Mouse (Mus musculus): ENCODE data around the gene Mrpl20.
A peak's percentile ranks its signal among the peaks of the same experiment; 100 is the strongest.

GRCm38 (mm10) chr4:155803340-155804041 is 813 bp downstream of the Mrpl20 start:
- TF ChIP-seq CTCF (IDR thresholded peaks at IDR 0.05) (0 out of 2 replicates have a peak, but pooled peaks have one; percentile 7), EP300 (IDR thresholded peaks at IDR 0.05) (peak; percentile 54; the same call in 1 of the 2 replicates)

Data from lung, postnatal 0 days (tissue).